Mouse (Mus musculus) myocyte (in vitro differentiated cells): ENCODE measurements at regions not wholly inside any gene's neighbourhood (a gene's known extent, or its start where the extent isn't known, plus 50 kb on each side); places are given as distances from the start of the nearest gene placed in this dataset.

ENCODE experiments used
- H3K27me3 ChIP-seq: one replicate; pipeline ENCODE4 v1.6.1; 2011; ENCODE audit not compliant: control insufficient read depth, insufficient read depth, insufficient read length
- H3K36me3 ChIP-seq: one replicate; pipeline ENCODE4 v1.6.1; 2011; ENCODE audit not compliant: control insufficient read depth, insufficient read depth
- H3K4me2 ChIP-seq: one replicate; pipeline ENCODE4 v1.6.1; 2011; ENCODE audit warnings: low read depth, control low read depth
- H3K4me3 ChIP-seq: one replicate; pipeline ENCODE4 v1.5.1; 2011; ENCODE audit warnings: mild to moderate bottlenecking, control low read depth, moderate library complexity
- H3K79me2 ChIP-seq: one replicate; pipeline ENCODE4 v1.6.1; 2011; ENCODE audit not compliant: control insufficient read depth, insufficient read depth
- H3ac ChIP-seq: one replicate; pipeline ENCODE4 v1.6.1; 2011; ENCODE audit not compliant: control insufficient read depth, insufficient read length
- CEBPB ChIP-seq: IDR thresholded peaks from 2 replicates; pipeline ENCODE4 v1.6.1; 2011; ENCODE audit warnings: mild to moderate bottlenecking, moderate library complexity; ENCODE audit not compliant: poor library complexity, insufficient read depth, severe bottlenecking
- E2F4 ChIP-seq: IDR thresholded peaks from one replicate; pipeline ENCODE4 v1.6.1; 2011; ENCODE audit warnings: mild to moderate bottlenecking, control low read depth, moderate library complexity; ENCODE audit not compliant: insufficient read depth
- MAX ChIP-seq: IDR thresholded peaks from one replicate; pipeline ENCODE4 v1.6.1; 2011; ENCODE audit warnings: low read depth, mild to moderate bottlenecking, control low read depth
- MYOD1 ChIP-seq, 3 experiments: IDR thresholded peaks; one replicate each; pipeline ENCODE4 v1.6.1; 2011; ENCODE audit warnings: control low read depth in 2 of 3, low read depth in 2 of 3, mild to moderate bottlenecking in 2 of 3, moderate library complexity in 1 of 3; ENCODE audit not compliant: insufficient read length in 2 of 3, control insufficient read depth in 1 of 3
- MYOG ChIP-seq, 3 experiments: IDR thresholded peaks; one replicate each; pipeline ENCODE4 v1.6.1; 2011; ENCODE audit warnings: control low read depth in 2 of 3, low read depth in 2 of 3, mild to moderate bottlenecking in 2 of 3; ENCODE audit not compliant: insufficient read length in 2 of 3, control insufficient read depth in 1 of 3, insufficient read depth in 1 of 3
- POLR2A ChIP-seq: IDR thresholded peaks from one replicate; pipeline ENCODE4 v1.6.1; 2011; ENCODE audit warnings: low read depth, mild to moderate bottlenecking, control low read depth, moderate library complexity; ENCODE audit not compliant: insufficient read length
- POLR2AphosphoS2 ChIP-seq: IDR thresholded peaks from one replicate; pipeline ENCODE4 v1.6.1; 2011; ENCODE audit warnings: low read depth, control low read depth; ENCODE audit not compliant: insufficient read length
- REST ChIP-seq: IDR thresholded peaks from one replicate; pipeline ENCODE4 v1.6.1; 2011; ENCODE audit warnings: mild to moderate bottlenecking, control low read depth, moderate library complexity; ENCODE audit not compliant: insufficient read depth, insufficient read length
- SRF ChIP-seq: IDR thresholded peaks from one replicate; pipeline ENCODE4 v1.6.1; 2011; ENCODE audit warnings: low read depth; ENCODE audit not compliant: control insufficient read depth, insufficient read length
- TCF12 ChIP-seq: IDR thresholded peaks from one replicate; pipeline ENCODE4 v1.6.1; 2011; ENCODE audit warnings: mild to moderate bottlenecking, control low read depth; ENCODE audit not compliant: poor library complexity, insufficient read depth, severe bottlenecking
- TCF3 ChIP-seq: IDR thresholded peaks from one replicate; pipeline ENCODE4 v1.6.1; 2011; ENCODE audit warnings: low read depth, control low read depth; ENCODE audit not compliant: insufficient read length
- USF1 ChIP-seq: IDR thresholded peaks from one replicate; pipeline ENCODE4 v1.6.1; 2011; ENCODE audit warnings: low read depth, mild to moderate bottlenecking, control low read depth, moderate library complexity

GRCm38 (mm10) chr10:15592161-15592560, 874.1 kb upstream of the Gje1 start:
- H3K27me3 ChIP-seq, result no peaks in the 10 kb centered on the region
- no peaks in the 10 kb centered on the region for H3K79me2 ChIP-seq
- no peaks in the 10 kb centered on the region for H3K36me3 ChIP-seq
- peak overlapping the region; percentile 40 for H3K4me2 ChIP-seq
- H3ac ChIP-seq, result no peak overlapping the region
- no peak for TF ChIP-seq MYOG (IDR thresholded peaks at IDR 0.05; ENCODE audit: control insufficient read depth in 1 of 3, insufficient read depth in 1 of 3, insufficient read length in 2 of 3, low read depth in 2 of 3)
- H3K4me3 ChIP-seq, result no peak overlapping the region

GRCm38 (mm10) chr10:15586081-15586480, 868.1 kb upstream of the Gje1 start:
- TF ChIP-seq SRF (no peak), TCF3 (no peak), CEBPB (no peak), TCF12 (no peak), E2F4 (no peak), MYOG (IDR thresholded peaks at IDR 0.05; ENCODE audit: control insufficient read depth in 1 of 3, insufficient read depth in 1 of 3, insufficient read length in 2 of 3, low read depth in 2 of 3) (no peak), MAX (no peak), REST (no peak), MYOD1 (IDR thresholded peaks at IDR 0.05; ENCODE audit: control insufficient read depth in 1 of 3, insufficient read length in 2 of 3, low read depth in 2 of 3) (no peak)
- no peak overlapping the region for H3K4me2 ChIP-seq
- H3K4me3 ChIP-seq, result no peak overlapping the region
- H3K79me2 ChIP-seq, result no peaks in the 10 kb centered on the region
- no peaks in the 10 kb centered on the region for H3K36me3 ChIP-seq
- no peaks in the 10 kb centered on the region for H3K27me3 ChIP-seq
- no peak overlapping the region for H3ac ChIP-seq

- no peaks in the 10 kb centered on the region for H3K36me3 ChIP-seq
- no peak overlapping the region for H3K4me2 ChIP-seq
- no peaks in the 10 kb centered on the region for H3K27me3 ChIP-seq
- H3K79me2 ChIP-seq, result no peaks in the 10 kb centered on the region
- no peak overlapping the region for H3K4me3 ChIP-seq
- H3ac ChIP-seq, result no peak overlapping the region
- TF ChIP-seq TCF3 (no peak), E2F4 (no peak), POLR2A (no peak), MAX (no peak), USF1 (no peak), CEBPB (peak; percentile 44; the same call in 1 of the 2 replicates), MYOD1 (IDR thresholded peaks at IDR 0.05; ENCODE audit: control insufficient read depth in 1 of 3, insufficient read length in 2 of 3, low read depth in 2 of 3) (no peak)
These were observed 846.1 kb upstream of the Gje1 start for GRCm38 (mm10) chr10:15564119-15564518.

GRCm38 (mm10) chr10:15553407-15554064, 835.5 kb upstream of the Gje1 start:
- H3K4me2 ChIP-seq, result no peak overlapping the region
- H3K36me3 ChIP-seq, result no peaks in the 10 kb centered on the region
- H3ac ChIP-seq, result no peak overlapping the region
- no peak overlapping the region for H3K4me3 ChIP-seq
- no peaks in the 10 kb centered on the region for H3K27me3 ChIP-seq
- H3K79me2 ChIP-seq, result no peaks in the 10 kb centered on the region
- TF ChIP-seq POLR2AphosphoS2 (no peak), MAX (no peak), CEBPB (no peak), TCF12 (no peak), TCF3 (no peak), SRF (no peak), POLR2A (no peak), REST (no peak), E2F4 (no peak), USF1 (no peak), MYOD1 (IDR thresholded peaks at IDR 0.05; ENCODE audit: control insufficient read depth in 1 of 3, insufficient read length in 2 of 3, low read depth in 2 of 3) (no peak), MYOG (IDR thresholded peaks at IDR 0.05; ENCODE audit: control insufficient read depth in 1 of 3, insufficient read depth in 1 of 3, insufficient read length in 2 of 3, low read depth in 2 of 3) (no peak)

- H3K79me2 ChIP-seq, result no peaks in the 10 kb centered on the region
- H3ac ChIP-seq, result no peak overlapping the region
- TF ChIP-seq POLR2AphosphoS2 (no peak), CEBPB (no peak), POLR2A (no peak), TCF3 (no peak), REST (no peak), TCF12 (no peak), MYOD1 (IDR thresholded peaks at IDR 0.05; ENCODE audit: control insufficient read depth in 1 of 3, insufficient read length in 2 of 3, low read depth in 2 of 3) (no peak), SRF (no peak), USF1 (no peak), MYOG (IDR thresholded peaks at IDR 0.05; ENCODE audit: control insufficient read depth in 1 of 3, insufficient read depth in 1 of 3, insufficient read length in 2 of 3, low read depth in 2 of 3) (no peak), MAX (no peak), E2F4 (no peak)
- no peak overlapping the region for H3K4me2 ChIP-seq
- no peak overlapping the region for H3K4me3 ChIP-seq
- no peaks in the 10 kb centered on the region for H3K27me3 ChIP-seq
- H3K36me3 ChIP-seq, result no peaks in the 10 kb centered on the region
These were observed 823.9 kb upstream of the Gje1 start for GRCm38 (mm10) chr10:15541797-15542350.
